Mouse (Mus musculus): Measurements from ENCODE around the gene Il13.

GRCm38 (mm10) chr11:53657828-53658227 lies 23.3 kb upstream of the Il13 start:
- no peak for TF ChIP-seq CTCF (IDR thresholded peaks at IDR 0.05; ENCODE audit: control insufficient read depth, insufficient read depth, low read length)
- TF ChIP-seq POLR2A (IDR thresholded peaks at IDR 0.05; ENCODE audit: borderline replicate concordance, control insufficient read depth, low read depth, low read length) = no peak
